Mouse (Mus musculus): ENCODE measurements around the gene Cmss1. TPM values are rescaled to one million over a fixed set of nuclear protein-coding genes. Genes with fewer than 3 reads are reported as not detected.
A peak's percentile ranks its signal among the peaks of the same experiment; 100 is the strongest.

Cmss1 gene
- total RNA-seq, 2 experiments from 2014 or later: 18.5 to 19.1 TPM

DNA sequence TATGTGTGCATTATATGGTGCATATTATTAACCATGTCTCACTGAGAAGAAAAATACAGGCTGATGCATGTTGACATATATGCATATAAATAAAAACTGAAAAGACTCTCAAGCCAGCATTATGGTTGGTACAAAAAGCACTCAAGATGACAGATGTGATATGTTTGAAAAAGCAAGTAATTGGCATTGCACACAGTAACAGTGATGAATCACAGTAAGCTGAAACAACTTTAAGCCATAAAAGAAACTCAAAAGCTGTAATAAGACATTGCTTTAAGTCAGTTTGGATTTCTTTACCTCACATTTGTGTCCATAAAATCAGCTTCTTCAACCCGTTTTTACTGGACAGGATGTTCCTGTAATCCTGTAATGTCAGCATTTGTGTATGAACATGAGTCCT is 41.9 kb downstream of the Cmss1 start:
- DNase-seq (ENCODE audit: low spot score in 2 of 2): no peak
- intact Hi-C loops (cut with DNase I): no loop called here

DNA sequence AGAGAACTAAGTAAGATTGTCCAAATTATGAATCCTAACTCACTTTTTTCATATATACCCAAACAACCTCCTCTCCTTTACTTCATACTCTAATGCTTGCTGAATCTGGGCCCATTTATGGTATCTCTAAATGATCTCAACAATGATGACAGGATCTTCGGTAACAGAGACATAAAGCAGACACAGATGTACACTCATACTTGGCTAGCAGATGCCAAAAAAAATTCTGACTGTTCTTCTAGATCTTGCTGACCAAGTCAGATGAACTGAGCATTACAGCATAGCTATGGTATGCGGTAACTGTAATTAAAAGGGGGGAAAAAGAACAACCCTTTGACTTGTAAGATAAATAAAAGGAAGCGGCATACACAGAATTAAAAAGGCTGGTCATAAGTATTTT is 43.2 kb downstream of the Cmss1 start:
- intact Hi-C loops (cut with DNase I): no loop called here
- DNase-seq (ENCODE audit: low spot score in 2 of 2): no peak

DNA sequence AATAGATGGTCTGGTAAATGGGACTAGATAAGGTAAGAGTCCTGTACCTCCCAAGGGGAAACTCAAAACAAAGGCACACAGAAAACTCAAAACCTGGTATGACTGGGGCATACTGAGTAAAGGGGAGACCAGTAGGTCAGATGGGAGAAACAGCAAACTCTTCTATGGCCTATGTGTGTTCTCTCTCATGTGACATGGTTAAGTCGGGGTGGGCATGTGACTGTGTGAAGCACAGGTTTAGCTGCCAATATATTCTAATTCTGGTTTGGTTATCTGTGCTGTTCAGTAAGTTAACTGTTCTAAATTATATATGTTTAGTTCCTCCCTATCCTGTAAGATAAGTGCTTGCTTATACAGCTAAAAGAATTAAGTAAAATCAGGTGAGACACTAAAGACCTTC is 46.5 kb downstream of the Cmss1 start:
- no peak for DNase-seq (ENCODE audit: low spot score in 2 of 2)
- intact Hi-C loops (cut with DNase I): no loop called here

DNA sequence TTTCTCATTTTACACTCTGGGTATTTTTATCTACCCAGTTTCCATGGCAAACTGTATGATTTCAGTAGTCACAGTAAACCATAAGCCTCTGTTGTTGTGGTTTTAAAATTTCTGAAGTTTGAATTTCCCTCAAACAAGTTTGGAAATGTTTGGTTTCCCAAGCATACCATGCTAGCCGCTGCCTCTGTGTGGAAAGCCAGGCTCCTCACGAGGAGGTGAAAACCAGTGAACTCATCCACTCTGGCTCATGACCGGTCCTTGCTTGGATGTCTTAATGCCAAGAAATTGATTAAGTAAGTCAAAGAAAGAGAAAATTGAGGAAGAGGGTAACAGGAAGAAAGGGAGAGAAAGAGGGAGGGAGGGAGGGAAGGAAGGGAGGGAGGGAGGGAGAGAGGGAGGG is 48.4 kb downstream of the Cmss1 start:
- intact Hi-C loops (cut with DNase I): no loop called here
- no peak for DNase-seq (ENCODE audit: low spot score in 2 of 2)

DNA sequence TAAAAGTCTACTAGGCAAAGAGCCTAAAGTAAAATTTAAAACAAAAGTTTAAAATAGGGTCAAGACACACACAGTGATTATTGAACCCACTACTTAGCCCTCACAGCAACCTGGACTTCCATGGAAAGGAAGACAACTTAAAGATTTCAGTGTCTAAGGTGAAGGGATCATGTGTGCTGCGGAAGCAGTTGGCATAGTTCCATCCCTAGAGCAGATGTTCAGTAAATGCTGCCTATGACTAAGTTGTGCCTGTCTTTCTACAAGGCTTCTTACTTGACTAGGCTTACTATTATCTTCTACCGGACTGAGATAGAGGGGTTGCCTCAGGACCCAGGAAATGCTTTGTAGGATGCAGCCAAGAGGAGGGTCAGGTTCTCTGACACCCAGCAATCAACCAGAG is 50.4 kb downstream of the Cmss1 start:
- intact Hi-C loops (cut with DNase I): no loop called here
- no peak for DNase-seq (ENCODE audit: low spot score in 2 of 2)

DNA sequence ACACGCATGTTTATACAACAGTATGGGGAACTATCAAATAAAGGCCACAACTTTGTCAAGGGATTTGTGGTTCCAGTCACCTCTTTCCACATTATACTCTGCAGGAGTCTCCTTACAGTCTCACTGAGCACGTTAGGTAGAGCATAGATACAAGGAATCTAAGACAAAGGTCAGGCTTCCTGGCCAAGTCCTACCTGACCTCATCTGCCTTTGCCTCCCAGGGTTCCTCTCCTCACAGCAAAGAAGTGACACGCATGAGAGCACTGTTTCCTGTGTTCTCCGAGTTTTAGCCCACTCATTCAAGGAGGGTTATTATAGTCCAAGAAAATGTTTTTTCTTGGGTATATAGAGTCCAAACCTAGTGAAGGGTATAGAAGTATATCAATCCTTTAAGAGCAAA is 51.0 kb downstream of the Cmss1 start:
- intact Hi-C loops (cut with DNase I): no loop called here
- DNase-seq (ENCODE audit: low spot score in 2 of 2): no peak

DNA sequence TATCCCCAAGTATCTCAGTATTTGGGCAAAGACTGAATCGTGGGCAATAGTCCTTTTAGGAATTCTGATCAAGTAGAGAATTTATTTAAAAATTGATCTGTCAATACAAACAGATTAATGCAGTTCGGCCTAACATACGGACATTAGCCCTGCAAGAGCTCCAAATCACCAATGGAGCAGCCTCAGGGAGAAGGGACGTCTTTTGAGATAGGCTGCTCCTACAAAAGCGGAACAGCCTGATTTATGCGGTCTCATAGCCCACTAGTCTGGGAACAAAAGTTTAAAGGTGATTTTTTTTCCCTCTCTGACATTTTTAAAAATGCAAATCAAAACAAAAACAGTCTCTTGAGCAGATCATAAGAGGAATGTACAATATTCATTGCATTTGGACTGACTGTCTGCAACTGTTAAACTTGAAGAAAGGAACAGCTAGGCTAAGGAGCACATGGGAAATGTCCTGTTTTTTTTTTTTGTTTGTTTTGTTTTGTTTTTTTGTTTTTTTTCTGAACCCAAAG is 51.7 kb downstream of the Cmss1 start:
- no peak for DNase-seq (ENCODE audit: low spot score in 2 of 2)
- intact Hi-C loops (cut with DNase I): no loop called here

DNA sequence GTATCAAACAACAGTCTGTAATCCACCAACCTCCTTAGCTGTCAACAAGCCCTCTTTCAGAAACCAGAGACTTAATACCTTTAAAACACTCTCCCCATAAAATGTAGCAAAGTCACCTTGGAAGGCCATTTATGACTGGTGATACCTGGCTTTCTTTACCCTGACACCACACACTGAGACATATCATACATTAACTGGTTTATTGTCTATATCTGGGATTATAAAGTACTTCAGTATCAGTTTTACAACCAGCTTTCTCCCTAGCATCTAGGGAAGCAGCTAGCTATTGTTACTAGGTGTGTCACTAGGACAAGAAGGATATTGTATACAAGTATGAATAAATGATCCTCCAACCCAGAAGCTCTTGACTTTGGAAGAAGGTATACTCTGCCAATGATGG is 53.4 kb downstream of the Cmss1 start:
- intact Hi-C loops (cut with DNase I): no loop called here

DNA sequence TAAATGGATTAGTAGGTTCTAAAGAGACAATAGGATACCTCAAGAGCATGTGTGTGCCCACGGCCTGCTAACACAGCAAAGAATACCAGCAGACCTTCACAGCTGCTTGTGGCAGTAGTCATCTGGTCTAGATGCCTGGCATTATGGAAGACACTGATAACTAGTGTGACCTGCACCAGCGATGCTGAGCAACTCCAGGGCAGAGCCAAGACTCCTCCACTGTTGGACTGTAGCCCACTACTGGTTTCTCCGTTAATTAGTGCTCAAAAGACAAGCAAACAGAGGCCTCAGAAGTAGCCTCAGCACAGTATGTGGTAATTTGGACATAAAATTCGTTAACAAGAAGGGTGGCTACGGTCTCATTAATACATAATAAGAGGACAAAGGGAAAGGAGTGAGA is 54.0 kb downstream of the Cmss1 start:
- DNase-seq (ENCODE audit: low spot score in 2 of 2): no peak
- intact Hi-C loops (cut with DNase I): no loop called here

More for the DNA sequence above, 53.4 kb downstream of the Cmss1 start:
- DNase-seq (ENCODE audit: low spot score in 2 of 2): no peak

DNA sequence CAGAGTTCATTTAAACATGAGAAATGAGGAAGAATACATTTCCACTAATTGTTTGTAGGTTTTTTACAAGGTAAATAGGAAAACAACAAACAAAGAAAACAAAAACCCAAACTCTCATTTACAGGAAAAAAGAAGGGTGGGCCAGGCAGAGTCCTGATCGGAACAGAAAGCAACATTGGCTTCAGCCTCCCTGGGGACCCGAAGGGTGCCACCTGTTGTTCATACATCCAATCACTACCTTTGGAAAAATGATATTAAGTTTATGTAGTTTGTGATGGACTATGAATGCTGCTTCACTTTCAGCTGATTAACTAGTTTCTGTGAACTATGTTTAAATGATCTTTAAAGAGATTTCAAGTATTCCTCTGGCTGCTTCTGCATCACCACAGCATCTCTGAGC is 55.0 kb downstream of the Cmss1 start:
- DNase-seq (ENCODE audit: low spot score in 2 of 2): no peak
- intact Hi-C loops (cut with DNase I): no loop called here

DNA sequence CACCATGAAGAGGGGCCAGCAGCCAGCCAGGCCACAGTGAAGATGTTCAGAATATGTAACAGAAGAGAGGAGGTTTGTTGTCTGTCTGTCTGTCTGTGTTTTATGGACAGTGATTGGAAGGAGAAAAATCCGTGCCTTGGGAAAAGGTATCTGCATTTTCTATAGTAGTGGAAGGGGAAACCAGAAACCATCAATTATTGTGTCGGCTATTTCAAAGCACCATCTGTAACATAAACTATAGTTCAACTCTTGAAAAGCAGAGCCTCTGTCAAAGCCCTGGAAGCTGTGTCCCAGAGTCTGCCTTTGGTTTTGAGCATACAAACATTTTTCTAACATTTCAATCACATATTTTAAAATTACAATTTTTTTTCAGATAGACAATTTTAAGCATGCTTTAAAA is 55.8 kb downstream of the Cmss1 start:
- intact Hi-C loops (cut with DNase I): no loop called here

DNA sequence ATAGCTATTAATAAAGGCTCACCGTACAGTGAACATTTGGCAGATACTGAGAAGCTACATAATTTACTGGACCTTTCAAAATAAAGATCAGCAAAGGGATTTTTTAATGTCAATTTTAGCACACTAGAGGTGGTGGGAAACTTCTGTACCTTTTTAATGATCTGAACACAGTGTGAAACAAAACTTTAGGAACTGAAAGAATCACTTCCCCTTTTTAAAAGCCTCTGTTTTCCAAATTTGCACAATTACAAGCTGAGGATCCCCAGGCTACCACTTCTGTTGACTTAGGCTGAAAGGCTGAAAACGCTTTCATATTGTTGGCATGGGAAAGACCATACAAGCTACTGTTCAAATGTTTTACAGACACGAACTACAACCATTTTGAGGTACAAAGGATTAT is 56.6 kb downstream of the Cmss1 start:
- no peak for DNase-seq (ENCODE audit: low spot score in 2 of 2)
- intact Hi-C loops (cut with DNase I): no loop called here

More for the DNA sequence above, 55.8 kb downstream of the Cmss1 start:
- DNase-seq (ENCODE audit: low spot score in 2 of 2): no peak

DNA sequence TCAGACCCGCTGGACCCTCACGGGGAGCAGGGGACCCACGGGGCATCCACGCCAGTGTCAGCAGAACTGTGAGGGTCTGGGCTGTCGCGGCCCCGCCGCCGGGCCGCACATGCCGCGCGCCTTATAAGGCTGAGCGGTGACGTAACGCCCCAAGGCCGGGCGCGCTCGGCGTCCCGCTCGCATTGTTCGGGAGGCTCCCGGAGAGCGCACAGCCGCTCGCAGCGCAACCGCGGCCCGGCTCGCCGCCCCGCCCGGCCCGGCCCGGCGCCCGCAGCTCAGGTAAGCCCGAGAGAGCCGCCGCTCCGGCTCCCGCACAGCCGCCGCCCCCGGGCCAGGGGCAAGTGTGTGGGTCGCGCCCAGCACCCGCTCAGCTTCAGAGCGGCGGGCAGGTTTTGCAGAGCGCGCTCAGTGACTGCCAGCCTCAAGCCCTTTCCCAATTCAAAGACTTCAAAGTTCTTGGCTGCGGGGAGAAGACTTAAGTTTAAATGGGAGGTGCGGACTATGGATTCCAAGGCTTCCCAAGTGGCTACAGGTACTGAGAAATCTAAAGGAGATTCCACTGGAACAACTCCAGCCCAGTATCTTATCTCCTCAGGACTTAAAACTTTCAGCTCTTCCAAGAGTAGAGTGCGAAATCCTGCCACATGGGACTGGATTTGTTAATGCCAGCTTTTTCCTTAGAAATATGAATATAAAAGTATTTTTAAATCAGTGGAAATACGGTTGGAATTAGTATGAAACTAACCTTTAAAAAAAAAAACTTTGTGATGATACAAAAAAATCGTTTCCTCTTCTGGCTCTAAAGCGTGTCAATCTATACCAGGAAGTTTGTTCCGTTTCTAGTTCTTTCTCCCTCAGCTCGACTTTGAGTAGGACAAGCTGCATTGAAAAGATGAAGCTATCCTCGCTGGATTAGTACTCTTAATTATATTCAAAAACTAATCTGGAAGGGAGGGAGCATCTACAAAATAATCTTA is 57.3 kb downstream of the Cmss1 start:
- intact Hi-C loops (cut with DNase I): no loop called here
- DNase-seq (ENCODE audit: low spot score in 2 of 2): peak; percentile 46 to 59

DNA sequence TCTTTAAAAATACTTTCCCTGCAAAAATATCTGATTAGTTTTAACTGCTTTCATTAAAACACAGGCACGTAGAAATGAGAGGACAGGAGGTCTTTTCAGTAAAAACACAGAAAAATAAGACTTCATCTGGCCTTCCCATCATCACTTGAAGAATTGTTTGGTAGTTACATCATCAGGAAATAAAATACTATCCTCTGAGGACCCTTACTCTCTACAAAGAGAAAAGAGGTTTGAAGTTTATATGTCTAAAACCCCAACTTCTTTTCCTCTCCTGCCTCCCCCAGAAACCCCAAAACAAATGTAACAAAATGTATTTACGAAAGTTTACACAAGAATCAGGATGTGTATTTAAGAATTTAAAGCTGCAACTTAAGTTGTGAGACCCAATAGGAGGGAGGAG is 58.1 kb downstream of the Cmss1 start:
- intact Hi-C loops (cut with DNase I): no loop called here
- DNase-seq (ENCODE audit: low spot score in 2 of 2): no peak

DNA sequence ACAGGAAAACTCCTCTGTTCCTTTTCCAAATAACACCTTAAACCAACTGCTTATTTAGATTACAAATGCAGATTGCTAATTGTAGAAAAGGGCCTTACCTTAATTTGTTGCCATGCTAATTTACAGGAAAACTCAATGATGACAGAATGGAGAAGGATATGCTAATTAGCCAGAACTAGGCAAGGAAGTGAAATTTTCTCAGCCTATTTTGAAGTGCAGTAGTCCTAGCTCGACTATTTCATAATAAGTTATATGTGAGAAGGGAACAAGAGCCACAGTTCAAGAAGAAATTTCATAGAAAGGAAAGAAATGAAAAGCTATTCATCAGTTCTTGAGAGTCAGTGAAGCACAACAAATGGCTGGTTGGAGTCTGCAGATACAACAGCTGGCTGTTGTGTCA is 60.3 kb downstream of the Cmss1 start:
- intact Hi-C loops (cut with DNase I): no loop called here
- no peak for DNase-seq (ENCODE audit: low spot score in 2 of 2)

DNA sequence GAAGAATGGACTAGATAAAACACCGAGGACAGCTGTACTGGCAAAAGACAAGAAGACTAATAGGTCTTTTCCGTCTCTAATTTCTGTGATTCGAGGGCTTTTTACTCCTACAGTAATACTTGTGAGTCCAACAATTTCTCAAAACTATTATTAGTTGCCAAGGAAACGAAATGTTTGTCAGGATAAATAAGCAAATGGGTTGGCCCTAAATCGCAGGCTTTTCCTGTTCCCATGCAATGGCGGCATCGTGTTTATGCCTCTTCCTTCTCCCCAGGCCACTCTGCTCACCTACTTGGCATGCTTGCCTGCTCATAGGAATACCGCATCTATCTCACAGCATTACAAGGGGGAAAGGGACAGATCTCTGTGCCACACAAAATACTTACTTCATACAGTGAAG is 62.2 kb downstream of the Cmss1 start:
- no peak for DNase-seq (ENCODE audit: low spot score in 2 of 2)
- intact Hi-C loops (cut with DNase I): no loop called here

DNA sequence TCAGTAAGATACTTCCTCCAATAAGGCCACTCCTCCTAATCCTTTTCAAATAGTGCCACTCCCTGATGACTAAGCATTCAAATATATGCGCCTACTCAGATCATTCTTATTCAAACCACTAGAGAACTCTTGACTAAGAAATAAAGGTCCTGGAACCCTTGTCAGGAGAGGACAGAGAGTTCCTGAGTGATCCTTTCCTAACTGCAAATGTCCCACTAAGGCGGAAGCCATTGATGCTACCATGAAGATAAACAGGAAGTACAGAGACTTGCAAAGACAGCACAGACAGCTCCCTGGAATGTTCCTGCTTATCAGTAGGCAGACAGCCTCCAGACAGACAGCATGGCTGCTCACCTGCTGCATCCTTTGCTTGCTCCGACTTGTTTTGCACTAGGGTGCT is 63.4 kb downstream of the Cmss1 start:
- DNase-seq (ENCODE audit: low spot score in 2 of 2): no peak
- intact Hi-C loops (cut with DNase I): no loop called here

DNA sequence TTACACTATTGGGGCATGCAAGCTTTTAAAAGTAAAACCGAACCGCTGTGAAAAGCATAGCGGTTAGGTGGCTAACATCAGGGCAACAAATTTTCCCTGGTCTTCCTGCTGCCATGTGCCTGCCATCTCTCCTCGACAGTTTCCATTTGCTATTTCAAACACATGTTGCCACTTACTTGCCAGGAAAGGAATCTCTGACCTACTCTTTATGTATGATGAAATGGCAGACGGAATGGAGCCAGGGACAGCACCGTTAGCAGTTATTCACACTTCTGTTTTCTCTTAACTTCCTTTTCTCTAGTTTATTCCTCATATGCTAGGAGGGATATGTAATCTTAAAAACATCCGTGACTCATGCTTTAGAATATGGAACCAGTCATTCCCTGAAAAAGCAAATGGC is 70.2 kb downstream of the Cmss1 start:
- intact Hi-C loops (cut with DNase I): no loop called here
- no peak for DNase-seq (ENCODE audit: low spot score in 2 of 2)

DNA sequence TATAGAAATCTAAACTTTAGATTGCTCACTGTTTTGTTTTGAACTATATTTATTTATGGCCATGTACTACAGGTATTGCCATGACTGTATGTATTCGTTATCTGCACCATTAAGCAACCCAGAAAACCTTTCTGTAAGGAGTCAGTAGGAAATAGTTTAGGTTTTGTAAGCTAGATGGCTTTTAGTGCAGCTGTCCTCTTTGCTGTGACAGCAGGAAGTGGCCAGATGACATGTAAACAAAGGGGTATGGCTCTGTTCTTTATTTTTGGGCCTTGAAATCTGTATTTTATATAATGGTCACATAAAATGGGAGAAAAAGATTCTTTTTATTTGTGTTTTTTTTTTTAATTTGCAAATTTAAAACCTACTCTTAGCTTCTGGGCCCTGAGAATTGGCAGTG is 71.9 kb downstream of the Cmss1 start:
- intact Hi-C loops (cut with DNase I): no loop called here
- no peak for DNase-seq (ENCODE audit: low spot score in 2 of 2)

DNA sequence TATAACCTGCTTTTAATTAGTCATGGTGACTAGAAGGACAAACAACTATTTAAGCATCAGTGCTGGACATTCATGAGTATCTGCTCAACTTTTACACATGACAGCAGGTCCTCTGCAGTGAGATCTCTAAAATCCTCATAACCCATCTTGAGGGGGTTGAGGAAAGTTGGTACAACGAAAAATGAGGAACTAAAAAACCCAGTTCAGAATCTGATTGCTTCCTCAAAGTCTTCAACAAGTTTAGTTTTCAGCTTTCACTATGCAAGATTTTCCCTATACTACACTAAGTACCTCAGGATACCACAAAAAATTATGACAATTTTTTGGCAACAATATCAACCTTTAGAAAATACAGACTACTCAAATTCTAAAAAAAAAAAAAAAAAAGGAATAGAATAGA is 72.3 kb downstream of the Cmss1 start:
- intact Hi-C loops (cut with DNase I): no loop called here

DNA sequence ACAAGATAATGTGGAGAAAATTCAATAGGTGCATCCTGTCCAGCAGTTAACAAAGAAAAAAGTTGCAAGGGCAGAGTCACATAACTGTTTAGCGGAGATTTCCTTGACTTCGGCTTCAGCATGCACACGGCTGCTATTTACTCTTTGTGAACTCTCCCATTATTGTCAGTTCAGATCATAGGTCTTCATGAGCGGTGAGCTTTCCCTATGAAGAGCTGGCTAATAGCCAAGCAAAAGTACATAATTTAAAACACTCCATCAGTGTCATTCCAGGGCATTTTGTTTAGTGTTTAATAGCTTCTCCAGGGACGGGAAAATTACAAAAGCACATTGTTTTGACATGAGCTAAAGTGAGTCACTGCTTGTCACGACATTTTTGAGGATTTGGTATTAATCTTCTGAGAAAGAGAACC is 74.6 kb downstream of the Cmss1 start:
- intact Hi-C loops (cut with DNase I): no loop called here
- DNase-seq (ENCODE audit: low spot score in 2 of 2): no peak

More for the DNA sequence above, 72.3 kb downstream of the Cmss1 start:
- no peak for DNase-seq (ENCODE audit: low spot score in 2 of 2)
